Mouse (Mus musculus): ENCODE results near the gene Olfr1247.

- TF ChIP-seq CTCF (IDR thresholded peaks at IDR 0.05; ENCODE audit: insufficient read depth, low read depth, low read length) (no peak), POLR2A (IDR thresholded peaks at IDR 0.05; ENCODE audit: insufficient read depth, low read depth, low read length) (no peak)
Observed at GRCm38 (mm10) chr2:89578347-89578746, 35.6 kb downstream of the Olfr1247 start, which contains the start of gene Olfr1245.
